Mouse (Mus musculus) bone marrow macrophage, adult 2 months (primary cell): ENCODE measurements at regions not wholly inside any gene's neighbourhood (a gene's known extent, or its start where the extent isn't known, plus 50 kb on each side); places are given as distances from the start of the nearest gene placed in this dataset.

ENCODE experiments used
- H3K27ac ChIP-seq: 2 replicates; pipeline ENCODE4 v1.5.1; 2012; ENCODE audit warnings: low read depth, low read length; ENCODE audit not compliant: insufficient read depth
- H3K4me1 ChIP-seq: 2 replicates; pipeline ENCODE4 v1.6.1; 2012; ENCODE audit warnings: low read length; ENCODE audit not compliant: control insufficient read depth, insufficient read depth
- H3K4me3 ChIP-seq: 2 replicates; pipeline ENCODE4 v1.5.1; 2012; ENCODE audit warnings: mild to moderate bottlenecking, low read length, moderate library complexity; ENCODE audit not compliant: insufficient read depth
- CTCF ChIP-seq: IDR thresholded peaks from 2 replicates; pipeline ENCODE4 v1.5.1; 2012; ENCODE audit warnings: low read depth, mild to moderate bottlenecking, low read length, moderate library complexity
- POLR2A ChIP-seq: IDR thresholded peaks from 2 replicates; pipeline ENCODE4 v1.6.1; 2012; ENCODE audit warnings: mild to moderate bottlenecking, low read depth, low read length, borderline replicate concordance

DNA sequence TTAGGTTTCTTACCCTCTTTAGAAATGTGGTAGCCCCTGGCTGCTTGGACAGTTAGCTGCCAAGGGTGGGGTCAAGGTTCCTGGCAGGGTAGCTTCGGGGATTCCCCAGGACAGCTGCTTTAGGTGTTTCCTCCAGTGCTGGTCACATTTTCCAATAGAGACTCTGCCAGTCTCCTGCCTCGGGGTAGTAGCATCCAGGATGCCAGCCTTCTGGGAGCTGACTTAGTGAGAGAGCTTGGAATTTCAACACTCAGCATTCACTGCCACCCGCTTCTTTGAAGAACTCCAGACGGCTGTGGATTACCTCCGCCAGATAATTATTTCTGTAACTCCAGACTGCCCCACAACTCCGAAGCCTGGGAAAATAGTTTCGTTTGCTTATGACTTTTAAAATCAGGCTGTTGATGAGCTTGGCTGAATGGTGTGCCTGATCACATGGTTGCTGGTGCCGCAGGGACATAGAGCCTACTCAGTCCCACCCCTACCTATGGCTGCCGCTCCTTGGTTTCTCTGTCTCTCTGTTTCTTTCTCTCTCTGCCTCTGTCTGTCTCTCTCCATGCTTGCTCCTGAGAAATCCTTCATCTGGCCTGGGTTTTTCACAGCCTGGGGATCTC, 724.2 kb upstream of the Car8 start:
- Histone ChIP-seq H3K27ac (no peak overlapping the region), H3K4me3 (no peak overlapping the region), H3K4me1 (no peaks in the 10 kb centered on the region)
- TF ChIP-seq POLR2A: no peak
- no peak for TF ChIP-seq CTCF

- no peak for TF ChIP-seq CTCF
- TF ChIP-seq POLR2A: no peak
- Histone ChIP-seq H3K27ac (no peak overlapping the region), H3K4me3 (no peak overlapping the region), H3K4me1 (no peaks in the 10 kb centered on the region)
Observed at GRCm38 (mm10) chr4:8961851-8962250, 723.0 kb upstream of the Car8 start.

DNA sequence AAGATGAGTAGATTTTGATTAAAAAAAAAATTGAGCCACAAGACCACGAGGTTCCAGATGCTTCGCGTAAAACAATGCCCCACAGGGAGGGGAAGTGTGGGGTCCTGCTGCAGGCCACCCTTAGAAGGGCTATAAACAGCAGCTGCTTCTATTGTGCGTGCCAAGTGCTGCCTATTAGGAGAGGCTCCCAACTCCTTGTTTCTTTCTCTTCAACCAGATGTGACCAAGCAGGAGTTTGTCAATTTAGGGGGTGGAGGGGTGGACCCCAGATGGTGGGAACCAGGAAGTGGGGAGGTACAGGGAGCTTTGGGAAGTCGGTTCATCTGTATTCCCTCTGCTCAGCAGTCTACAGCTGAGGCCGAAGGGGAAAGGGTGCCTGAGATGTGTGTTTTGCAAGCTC, 718.9 kb upstream of the Car8 start:
- Histone ChIP-seq H3K4me1 (0 out of 2 replicates have a peak, but pooled peaks cover 3% of the 10 kb centered on the region), H3K4me3 (no peak overlapping the region), H3K27ac (no peak overlapping the region)
- TF ChIP-seq POLR2A: no peak

- no peak overlapping the region for H3K27ac ChIP-seq
- 0 out of 2 replicates have a peak, but pooled peaks cover 3% of the 10 kb centered on the region for H3K4me1 ChIP-seq
- TF ChIP-seq CTCF: no peak
- TF ChIP-seq POLR2A: no peak
- no peak overlapping the region for H3K4me3 ChIP-seq
Observed at GRCm38 (mm10) chr4:8957023-8957343, 718.1 kb upstream of the Car8 start.

DNA sequence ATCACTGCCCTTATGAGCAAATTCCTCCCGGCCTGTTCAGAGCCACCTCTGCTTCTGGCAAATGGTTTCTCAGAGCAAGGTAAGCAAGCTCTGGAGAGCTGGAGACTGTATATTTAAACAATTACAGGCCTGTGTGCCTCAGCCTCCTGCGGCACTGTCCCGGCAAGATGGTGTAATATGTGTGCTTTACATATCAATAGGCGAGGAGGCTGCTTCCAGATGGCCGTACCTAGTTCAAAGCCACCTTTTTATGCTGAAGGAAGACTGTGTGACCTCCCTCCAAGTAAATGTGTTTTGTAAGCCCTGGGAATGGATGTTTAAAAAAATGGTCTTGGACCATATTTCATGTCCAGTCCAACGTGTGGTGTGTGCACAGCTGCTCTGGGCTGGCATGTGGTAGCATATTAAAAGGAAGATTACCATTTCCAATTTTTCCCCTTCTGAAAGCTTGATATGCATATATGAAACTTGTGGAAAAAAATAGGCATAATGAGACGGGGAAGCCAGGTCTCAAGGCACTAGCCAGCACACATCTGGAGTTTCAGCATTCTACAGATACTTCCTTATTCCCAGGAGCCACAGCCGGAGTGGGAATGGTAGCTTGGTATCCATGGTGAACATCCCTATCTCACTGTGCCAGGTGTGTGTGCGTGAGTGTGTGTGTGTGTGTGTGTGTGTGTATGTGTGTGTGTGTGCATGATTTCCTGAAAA, 717.6 kb upstream of the Car8 start:
- H3K27ac ChIP-seq: no peak overlapping the region

DNA sequence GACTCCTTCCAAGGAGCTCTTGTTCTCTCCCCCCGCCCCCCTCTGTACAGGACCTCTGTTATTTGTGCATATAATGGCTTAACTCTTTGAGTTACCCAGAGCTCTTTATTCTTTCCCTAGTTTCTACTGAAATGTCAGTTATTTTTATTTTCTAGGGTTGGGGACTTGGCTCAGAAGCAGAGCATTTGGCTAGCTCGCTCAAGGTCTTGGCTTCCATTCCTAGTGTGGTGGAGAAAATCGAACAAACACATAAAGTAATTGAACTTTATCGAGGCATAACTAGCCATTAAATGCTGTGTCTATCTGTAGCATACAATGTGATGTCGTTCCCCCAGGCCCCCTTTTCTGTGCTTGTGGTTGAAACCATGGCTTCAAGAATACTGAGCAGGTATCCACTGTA, 716.5 kb upstream of the Car8 start:
- 0 out of 2 replicates have a peak, but pooled peaks cover 3% of the 10 kb centered on the region for H3K4me1 ChIP-seq
- no peak for TF ChIP-seq POLR2A
- no peak overlapping the region for H3K27ac ChIP-seq
- no peak overlapping the region for H3K4me3 ChIP-seq

More for the DNA sequence above, 717.6 kb upstream of the Car8 start:
- Histone ChIP-seq H3K4me3 (no peak overlapping the region), H3K4me1 (0 out of 2 replicates have a peak, but pooled peaks cover 3% of the 10 kb centered on the region)
- no peak for TF ChIP-seq CTCF
- no peak for TF ChIP-seq POLR2A

DNA sequence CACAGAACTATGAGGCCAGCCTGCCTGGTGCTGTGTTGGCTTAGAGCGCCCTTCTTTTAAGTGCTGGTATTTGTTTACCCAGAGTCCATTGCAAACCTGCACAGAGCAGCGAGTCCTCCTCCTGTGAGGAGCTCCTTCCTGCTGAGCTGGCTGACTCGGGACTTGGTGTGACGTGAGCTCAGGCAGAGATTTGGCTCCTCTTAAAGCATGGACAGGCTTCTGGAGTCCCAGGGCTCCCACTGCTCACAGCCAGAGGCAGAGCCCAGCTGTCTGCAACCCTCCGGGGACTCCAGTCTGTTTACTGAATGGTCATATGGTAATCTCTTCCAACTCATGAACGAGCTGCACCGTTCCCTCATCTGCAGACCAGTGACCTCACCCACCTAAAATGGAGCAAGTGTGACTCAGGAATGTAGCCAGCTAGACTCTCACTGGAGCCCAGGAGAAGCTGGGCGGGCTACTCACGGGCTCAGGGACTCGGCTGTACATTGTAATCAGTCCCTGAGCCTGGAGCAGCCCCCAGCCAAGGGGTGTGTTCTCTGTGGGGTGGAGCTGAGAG, 715.6 kb upstream of the Car8 start:
- no peak for TF ChIP-seq POLR2A
- no peak for TF ChIP-seq CTCF
- Histone ChIP-seq H3K27ac (no peak overlapping the region), H3K4me3 (no peak overlapping the region), H3K4me1 (0 out of 2 replicates have a peak, but pooled peaks cover 3% of the 10 kb centered on the region)

GRCm38 (mm10) chr4:8953181-8953580, 714.3 kb upstream of the Car8 start:
- TF ChIP-seq POLR2A (no peak), CTCF (no peak)
- Histone ChIP-seq H3K4me3 (no peak overlapping the region), H3K4me1 (0 out of 2 replicates have a peak, but pooled peaks cover 3% of the 10 kb centered on the region), H3K27ac (no peak overlapping the region)

- H3K27ac ChIP-seq: no peak overlapping the region
- 0 out of 2 replicates have a peak, but pooled peaks cover 3% of the 10 kb centered on the region for H3K4me1 ChIP-seq
- TF ChIP-seq CTCF: no peak
- no peak overlapping the region for H3K4me3 ChIP-seq
Observed at GRCm38 (mm10) chr4:8949951-8950350, 711.1 kb upstream of the Car8 start.

- no peak overlapping the region for H3K4me3 ChIP-seq
Observed at GRCm38 (mm10) chr4:8949537-8949936, 710.7 kb upstream of the Car8 start.

More at GRCm38 (mm10) chr4:8949537-8949936, 710.7 kb upstream of the Car8 start:
- no peak overlapping the region for H3K27ac ChIP-seq
- H3K4me1 ChIP-seq: 0 out of 2 replicates have a peak, but pooled peaks cover 3% of the 10 kb centered on the region
- no peak for TF ChIP-seq POLR2A
- no peak for TF ChIP-seq CTCF
